ENCODE assay signal across 8 mouse cellular contexts in genomic region chr1:128824235-128824634, GRCm38 (mm10).
A peak's percentile ranks its signal among the peaks of the same experiment; 100 is the strongest.
DNase-seq lines count a peak whose midpoint lies in the region; ATAC-seq and TF ChIP-seq lines count a peak whose summit lies in the region.

No protein-coding gene starts in this region.

- H3K27me3 ChIP-seq in heart, postnatal 0 days (ENCODE audit: control insufficient read depth, insufficient read depth, low read length) = no peaks in the 10 kb centered on the region
- no peaks in the 10 kb centered on the region for H3K27me3 ChIP-seq in lung, embryonic 16.5 days (ENCODE audit: control insufficient read depth, insufficient read depth, low read depth, low read length)

- TF ChIP-seq CTCF in heart, postnatal 0 days (IDR thresholded peaks at IDR 0.05; ENCODE audit: low read depth) = peak; percentile 85

- peak; percentile 60 for ATAC-seq in heart, postnatal 0 days (ENCODE audit: insufficient read depth, low read depth)
- ATAC-seq in lung, embryonic 16.5 days (ENCODE audit: low read depth) = peak; percentile 62

- no peaks in the 10 kb centered on the region for H3K4me1 ChIP-seq in heart, postnatal 0 days (ENCODE audit: control insufficient read depth, insufficient read depth)
- H3K4me1 ChIP-seq in lung, embryonic 16.5 days (replicated peaks; ENCODE audit: control insufficient read depth, insufficient read depth, low read length) = peaks cover 2% of the 10 kb centered on the region; the same call in 1 of the 2 replicates

- H3K9me3 ChIP-seq in heart, postnatal 0 days (replicated peaks; ENCODE audit: control insufficient read depth, low read length) = no peaks in the 10 kb centered on the region; the same call in 1 of the 2 replicates
- no peaks in the 10 kb centered on the region for H3K9me3 ChIP-seq in lung, embryonic 16.5 days (ENCODE audit: control insufficient read depth, low read length)

- TF ChIP-seq EP300 in heart, postnatal 0 days (IDR thresholded peaks at IDR 0.05; ENCODE audit: low read depth) = no peak

- H3K4me2 ChIP-seq in heart, postnatal 0 days (ENCODE audit: low read depth, low read length) = no peak overlapping the region
- H3K4me2 ChIP-seq in lung, embryonic 16.5 days (ENCODE audit: low read depth, low read length) = 0 out of 2 replicates have a peak overlapping the region, but pooled peaks have one; percentile 2

- H3K9ac ChIP-seq in heart, postnatal 0 days (replicated peaks; ENCODE audit: low read depth, low read length) = no peak overlapping the region
- H3K9ac ChIP-seq in lung, embryonic 16.5 days (ENCODE audit: low read length) = no peak overlapping the region

- DNase-seq in B cell, adult 2 months = peak; percentile 86 to 88
- DNase-seq in adipocyte (ENCODE audit: low spot score) = peak; percentile 53
- DNase-seq in embryo, embryonic 9.5 days (ENCODE audit: extremely low spot score) = peak; percentile 74
- peak; percentile 64 for DNase-seq in heart, postnatal 0 days (ENCODE audit: low spot score)
- DNase-seq in layer of hippocampus, adult 11-12 months (ENCODE audit: low spot score) = peak; percentile 76
- DNase-seq in ovary, postnatal 10 days (ENCODE audit: low spot score) = peak; percentile 29
- peak; percentile 72 to 89 for DNase-seq in thymus, postnatal 10 days (ENCODE audit: low spot score in 2 of 2)

- no peaks in the 10 kb centered on the region for H3K36me3 ChIP-seq in heart, postnatal 0 days (replicated peaks; ENCODE audit: control insufficient read depth, insufficient read depth, low read length)
- H3K36me3 ChIP-seq in lung, embryonic 16.5 days (ENCODE audit: control insufficient read depth, insufficient read depth, low read length) = no peaks in the 10 kb centered on the region

- no peak overlapping the region for H3K27ac ChIP-seq in heart, postnatal 0 days (ENCODE audit: low read depth)
- H3K27ac ChIP-seq in lung, embryonic 16.5 days (ENCODE audit: low read length) = no peak overlapping the region

- WGBS in heart, postnatal 0 days = 3% methylated on average over 8 of the region's 8 CpGs
- 5% methylated on average over 8 of the region's 8 CpGs for WGBS in lung, embryonic 16.5 days

- no peak overlapping the region for H3K4me3 ChIP-seq in heart, postnatal 0 days (ENCODE audit: low read depth, low read length)
- H3K4me3 ChIP-seq in lung, embryonic 16.5 days (ENCODE audit: low read length) = no peak overlapping the region

Comparison
In these comparisons a context has a peak if more than half of its experiments do, and no peak if none do; other contexts are left out.
1. DNase-seq: peak in every context shown above with its lines; median percentile 87 in B cell, adult 2 months; 80 in thymus, postnatal 10 days; 76 in layer of hippocampus, adult 11-12 months; 74 in embryo, embryonic 9.5 days; 64 in heart, postnatal 0 days; 53 in adipocyte; 29 in ovary, postnatal 10 days.